Mouse (Mus musculus) midbrain, postnatal 0 days (tissue): ENCODE measurements around the gene Itga8. TPM values are rescaled to one million over a fixed set of nuclear protein-coding genes. Genes with fewer than 3 reads are reported as not detected.

Source experiments
- ATAC-seq: fragments of 200-750 bp; cut with Nextera tagmentation; 2 replicates; pipeline ENCODE4 v1.8.0; 2017; ENCODE audit warnings: moderate number of reproducible peaks, mild to moderate bottlenecking, moderate TSS enrichment, moderate library complexity; ENCODE audit not compliant: low FRiP score
- DNase-seq: peaks from one replicate; pipeline ENCODE4 v3.0.0-alpha.2; 2015; ENCODE audit warnings: low spot score
- H3K27ac ChIP-seq: fragments of 300-500 bp; sonication (generic); 2 replicates; pipeline ENCODE4 v1.5.1; 2014; ENCODE audit warnings: low read depth, mild to moderate bottlenecking, low read length, mixed read lengths
- H3K27me3 ChIP-seq: fragments of 300-500 bp; sonication (generic); 2 replicates; pipeline ENCODE4 v1.6.1; 2014; ENCODE audit warnings: low read length, control low read depth, mixed read lengths; ENCODE audit not compliant: insufficient read depth
- H3K36me3 ChIP-seq: fragments of 300-500 bp; sonication (generic); 2 replicates; pipeline ENCODE4 v1.6.1; 2014; ENCODE audit warnings: low read length, control low read depth, mixed read lengths; ENCODE audit not compliant: insufficient read depth
- H3K4me1 ChIP-seq: fragments of 300-500 bp; sonication (generic); 2 replicates; pipeline ENCODE4 v1.6.1; 2014; ENCODE audit warnings: mild to moderate bottlenecking, control low read depth, antibody characterized with exemption, low read length, mixed read lengths; ENCODE audit not compliant: insufficient read depth
- H3K4me2 ChIP-seq: fragments of 300-500 bp; sonication (generic); 2 replicates; pipeline ENCODE4 v1.6.1; 2014; ENCODE audit warnings: low read depth, mild to moderate bottlenecking, low read length, mixed read lengths; ENCODE audit not compliant: poor library complexity, severe bottlenecking
- H3K4me3 ChIP-seq: fragments of 300-500 bp; sonication (generic); 2 replicates; pipeline ENCODE4 v1.5.1; 2014; ENCODE audit warnings: low read depth, mild to moderate bottlenecking, low read length, moderate library complexity
- H3K9ac ChIP-seq: fragments of 300-500 bp; sonication (generic); replicated peaks from 2 replicates; pipeline ENCODE4 v1.6.1; 2014; ENCODE audit warnings: mild to moderate bottlenecking, low read length, moderate library complexity, mixed read lengths; ENCODE audit not compliant: poor library complexity, severe bottlenecking
- H3K9me3 ChIP-seq: fragments of 300-500 bp; sonication (generic); 2 replicates; pipeline ENCODE4 v1.6.1; 2016; ENCODE audit warnings: low read length, control low read depth
- CTCF ChIP-seq: IDR thresholded peaks from 2 replicates; pipeline ENCODE4 v1.5.1; 2016; ENCODE audit warnings: antibody characterized with exemption, mild to moderate bottlenecking
- WGBS: fragments of 180-500 bp; shearing (Covaris S2); extraction: QIAGEN DNeasy Blood & Tissue Kit; methylation state at CpG from one replicate; pipeline ENCODE4 v1.1.7; 2014; 5-methylcytosine and 5-hydroxymethylcytosine counted together
- polyA plus RNA-seq: library from polyadenylated mRNA; unstranded; fragments of >200 nt; fragmentation: Nextera tagmentation; extraction: Ambion mirVana; gene quantifications from 2 replicates; pipeline ENCODE4 v1.2.1, GENCODE M21; 2015
- total RNA-seq: library from RNA; depleted of rRNA; stranded (reverse); fragments of >200 nt; gene quantifications from 2 replicates; pipeline ENCODE4 v1.2.3, GENCODE M21; 2014

The Itga8 gene
- total and polyA plus RNA-seq, 2 experiments from 2014 or later: 1.3 to 5.4 TPM

DNA sequence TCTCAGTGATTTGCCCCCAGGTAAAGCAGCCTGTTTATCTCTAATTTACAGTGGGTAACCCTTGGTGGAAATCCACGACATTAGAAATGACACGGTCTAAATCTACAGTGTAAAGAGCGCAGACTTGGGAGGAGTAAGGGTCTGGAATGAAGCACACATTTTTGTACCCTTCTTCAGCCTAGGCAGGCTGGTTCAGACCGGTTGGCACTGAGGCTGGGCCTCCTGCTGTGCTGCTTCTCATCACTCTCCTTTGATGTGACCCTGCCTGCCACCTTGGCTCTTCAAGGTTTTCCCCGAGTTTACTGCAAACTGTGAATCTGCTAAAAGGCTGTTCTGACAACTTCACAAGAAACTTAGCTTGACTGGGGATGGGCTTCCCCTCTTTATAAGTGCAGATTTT, 95.8 kb downstream of the Itga8 start:
- DNase-seq (no peak), ATAC-seq (peak; percentile 44; the same call in 1 of the 2 replicates)
- Histone ChIP-seq H3K4me2 (no peak overlapping the region), H3K4me1 (no peaks in the 10 kb centered on the region), H3K27ac (no peak overlapping the region), H3K9me3 (no peaks in the 10 kb centered on the region), H3K27me3 (no peaks in the 10 kb centered on the region), H3K4me3 (no peak overlapping the region), H3K36me3 (no peaks in the 10 kb centered on the region), H3K9ac (no peak overlapping the region)
- 48% methylated on average over 5 of the region's 5 CpGs for WGBS
- TF ChIP-seq CTCF: no peak

DNA sequence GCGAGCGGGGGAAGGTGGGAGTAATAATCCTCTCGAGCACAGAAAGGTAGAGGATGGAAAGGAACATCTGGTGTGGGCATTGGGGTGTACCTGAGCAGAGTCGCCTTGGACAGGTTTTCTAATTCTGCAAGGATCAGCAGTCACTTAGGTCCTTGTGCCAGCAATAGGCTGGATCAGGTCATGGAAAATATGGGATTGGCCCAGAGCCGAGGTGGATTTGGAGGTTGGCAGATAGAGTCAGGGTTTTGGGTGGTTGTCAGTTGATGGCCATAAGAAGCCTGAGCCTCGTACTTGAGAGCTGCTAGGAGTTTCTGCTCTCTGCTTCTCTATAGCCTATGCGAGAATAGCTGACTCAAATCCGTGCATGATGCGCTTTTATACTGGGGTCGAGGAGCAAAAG, 98.5 kb downstream of the Itga8 start:
- no peak overlapping the region for H3K4me3 ChIP-seq
- no peaks in the 10 kb centered on the region for H3K27me3 ChIP-seq
- ATAC-seq: no peak
- WGBS: 90% methylated on average over 10 of the region's 10 CpGs
- H3K4me2 ChIP-seq: no peak overlapping the region
- DNase-seq: no peak
- no peak overlapping the region for H3K9ac ChIP-seq
- no peak overlapping the region for H3K27ac ChIP-seq
- H3K9me3 ChIP-seq: no peaks in the 10 kb centered on the region
- H3K4me1 ChIP-seq: no peaks in the 10 kb centered on the region
- no peak for TF ChIP-seq CTCF
- H3K36me3 ChIP-seq: no peaks in the 10 kb centered on the region

DNA sequence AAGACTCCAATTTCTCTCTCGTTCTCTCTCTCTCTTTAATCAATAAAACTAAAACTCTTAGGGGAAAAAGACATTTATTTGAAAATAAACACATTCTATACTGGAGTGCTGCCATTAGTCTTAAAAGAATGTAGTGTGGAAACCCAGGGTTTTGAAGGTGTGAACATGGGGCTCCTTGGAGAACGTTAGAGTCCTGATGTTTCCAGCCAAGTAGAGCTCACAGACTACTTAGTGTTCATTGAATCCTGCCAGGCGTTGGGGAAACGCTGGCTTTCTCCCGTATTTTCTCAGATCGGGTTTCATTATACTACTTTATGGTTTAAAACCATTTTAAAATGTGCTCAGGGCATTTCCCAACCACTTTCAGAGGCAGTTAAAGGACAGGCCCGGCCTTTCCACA, 103.0 kb downstream of the Itga8 start:
- ATAC-seq (no peak), DNase-seq (no peak)
- Histone ChIP-seq H3K4me3 (no peak overlapping the region), H3K4me1 (no peaks in the 10 kb centered on the region), H3K27me3 (no peaks in the 10 kb centered on the region), H3K4me2 (no peak overlapping the region), H3K27ac (no peak overlapping the region), H3K9ac (no peak overlapping the region), H3K36me3 (no peaks in the 10 kb centered on the region), H3K9me3 (no peaks in the 10 kb centered on the region)
- no peak for TF ChIP-seq CTCF
- 77% methylated on average over 7 of the region's 7 CpGs for WGBS

DNA sequence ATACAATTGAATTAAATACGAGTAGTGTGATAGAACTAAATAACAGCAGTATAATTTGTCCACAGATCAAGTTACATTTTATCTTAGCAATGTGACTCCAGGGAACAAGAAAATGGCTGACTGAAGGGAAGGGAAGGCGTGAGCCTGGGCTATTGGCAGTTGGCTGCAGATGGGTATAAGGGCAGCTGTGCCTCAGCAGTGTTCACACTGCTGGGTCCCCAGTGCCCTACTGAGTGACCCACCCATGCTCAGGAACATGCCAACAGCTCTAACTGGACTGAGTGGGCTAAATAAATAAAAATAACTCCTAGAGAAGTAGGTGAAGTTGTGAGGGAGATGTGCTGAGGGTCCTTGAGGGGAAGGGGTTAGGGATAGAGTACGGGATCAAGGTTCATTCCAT, 103.5 kb downstream of the Itga8 start:
- no peak overlapping the region for H3K27ac ChIP-seq
- no peaks in the 10 kb centered on the region for H3K36me3 ChIP-seq
- DNase-seq: no peak
- no peak for ATAC-seq
- H3K9ac ChIP-seq: no peak overlapping the region
- TF ChIP-seq CTCF: no peak
- WGBS: 94% methylated on average over 3 of the region's 3 CpGs
- no peak overlapping the region for H3K4me2 ChIP-seq
- H3K4me3 ChIP-seq: no peak overlapping the region
- H3K4me1 ChIP-seq: no peaks in the 10 kb centered on the region
- H3K9me3 ChIP-seq: no peaks in the 10 kb centered on the region
- no peaks in the 10 kb centered on the region for H3K27me3 ChIP-seq

- WGBS: 93% methylated on average over 4 of the region's 4 CpGs
- H3K36me3 ChIP-seq: no peaks in the 10 kb centered on the region
- no peak overlapping the region for H3K27ac ChIP-seq
- ATAC-seq (no peak), DNase-seq (no peak)
- H3K4me2 ChIP-seq: no peak overlapping the region
- TF ChIP-seq CTCF: no peak
- H3K4me3 ChIP-seq: no peak overlapping the region
- no peak overlapping the region for H3K9ac ChIP-seq
- no peaks in the 10 kb centered on the region for H3K4me1 ChIP-seq
- no peaks in the 10 kb centered on the region for H3K27me3 ChIP-seq
- H3K9me3 ChIP-seq: no peaks in the 10 kb centered on the region
Measured at GRCm38 (mm10) chr2:12197711-12198110, 104.0 kb downstream of the Itga8 start.

DNA sequence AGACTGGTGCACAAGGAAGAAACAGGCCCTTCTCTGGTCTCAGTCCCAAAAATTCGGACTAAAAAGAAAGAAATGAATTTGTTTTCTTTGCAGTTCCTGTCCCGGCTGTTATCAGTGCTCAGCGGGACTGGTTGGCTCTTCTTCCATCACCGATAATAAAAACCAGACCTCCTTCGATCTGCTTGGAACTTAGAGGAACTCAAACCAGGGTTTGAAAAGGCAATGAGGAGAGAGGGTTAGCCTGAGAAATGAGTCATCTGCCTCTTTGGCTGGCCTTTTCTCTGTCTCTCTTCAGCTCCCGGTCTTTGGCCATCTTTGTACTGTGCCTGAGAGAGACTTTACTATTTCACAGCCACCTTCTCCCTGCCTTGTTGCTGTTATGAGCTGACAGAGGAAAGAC, 112.7 kb downstream of the Itga8 start:
- no peak overlapping the region for H3K27ac ChIP-seq
- DNase-seq (no peak), ATAC-seq (no peak)
- no peak overlapping the region for H3K9ac ChIP-seq
- H3K9me3 ChIP-seq: no peaks in the 10 kb centered on the region
- no peak for TF ChIP-seq CTCF
- WGBS: 84% methylated on average over 6 of the region's 6 CpGs
- H3K27me3 ChIP-seq: no peaks in the 10 kb centered on the region
- no peak overlapping the region for H3K4me2 ChIP-seq
- no peak overlapping the region for H3K4me3 ChIP-seq
- no peaks in the 10 kb centered on the region for H3K36me3 ChIP-seq
- H3K4me1 ChIP-seq: no peaks in the 10 kb centered on the region

- Histone ChIP-seq H3K4me2 (no peak overlapping the region), H3K4me3 (no peak overlapping the region), H3K4me1 (no peaks in the 10 kb centered on the region), H3K27ac (no peak overlapping the region), H3K9me3 (no peaks in the 10 kb centered on the region), H3K27me3 (no peaks in the 10 kb centered on the region), H3K9ac (no peak overlapping the region), H3K36me3 (no peaks in the 10 kb centered on the region)
- TF ChIP-seq CTCF: no peak
- 57% methylated on average over 5 of the region's 5 CpGs for WGBS
- DNase-seq: no peak
- no peak for ATAC-seq
Measured at GRCm38 (mm10) chr2:12187646-12188045, 114.1 kb downstream of the Itga8 start.
